Mouse (Mus musculus): Measurements from ENCODE around the gene Hs2st1.

DNA sequence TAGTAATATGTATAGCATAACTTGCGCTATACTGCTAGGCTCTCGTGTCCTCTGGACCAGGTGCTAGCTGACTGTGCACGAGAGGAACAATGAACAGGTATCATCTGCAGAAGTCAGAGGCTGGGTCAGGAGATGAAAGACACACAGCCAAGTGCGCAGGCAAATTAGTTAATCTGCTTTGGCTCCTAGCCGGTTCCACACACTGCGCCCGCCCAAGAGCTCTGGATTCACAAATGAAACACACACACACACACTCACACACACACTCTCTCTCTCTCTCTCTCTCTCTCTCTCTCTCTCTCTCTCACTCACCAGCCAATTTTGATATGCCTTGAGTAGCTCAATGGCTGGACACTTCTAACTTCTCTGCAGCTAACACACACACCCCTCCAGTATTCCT lies 42.1 kb downstream of the Hs2st1 start:
- TF ChIP-seq CTCF (IDR thresholded peaks at IDR 0.05; ENCODE audit: low read depth) (no peak), EP300 (optimal IDR thresholded peaks at IDR 0.05) (no peak)

All from stomach, postnatal 0 days (tissue).